Mouse (Mus musculus) left cerebral cortex, adult 11 months (tissue): ENCODE measurements around the gene Onecut1.

ENCODE experiments used
- DNase-seq: peaks from one replicate; pipeline ENCODE4 v3.0.0; 2022; ENCODE audit warnings: low spot score

Gene Onecut1

GRCm38 (mm10) chr9:74861561-74861980, at the start of gene Onecut1:
Onecut1 (plus strand) TSS chr9:74861921.
- no peak for DNase-seq

GRCm38 (mm10) chr9:74819736-74820511, 41.8 kb upstream of the Onecut1 start:
- no peak for DNase-seq

- DNase-seq: no peak
Observed at GRCm38 (mm10) chr9:74825102-74825501, 36.6 kb upstream of the Onecut1 start.

- DNase-seq: no peak
Observed at GRCm38 (mm10) chr9:74829206-74829605, 32.5 kb upstream of the Onecut1 start.

- DNase-seq: no peak
Observed at GRCm38 (mm10) chr9:74842890-74843289, 18.8 kb upstream of the Onecut1 start.

GRCm38 (mm10) chr9:74846867-74847830, 14.6 kb upstream of the Onecut1 start:
- DNase-seq: no peak

- DNase-seq: no peak
Observed at GRCm38 (mm10) chr9:74848411-74849194, 13.1 kb upstream of the Onecut1 start.

- no peak for DNase-seq
Observed at GRCm38 (mm10) chr9:74849195-74849978, 12.3 kb upstream of the Onecut1 start.

GRCm38 (mm10) chr9:74849979-74850780, 11.5 kb upstream of the Onecut1 start:
- DNase-seq: no peak

- DNase-seq: no peak
Observed at GRCm38 (mm10) chr9:74850781-74851145, 11.0 kb upstream of the Onecut1 start.

- DNase-seq: no peak
Observed at GRCm38 (mm10) chr9:74851601-74852000, 10.1 kb upstream of the Onecut1 start.

GRCm38 (mm10) chr9:74852361-74852760, 9.4 kb upstream of the Onecut1 start:
- DNase-seq: no peak

- no peak for DNase-seq
Observed at GRCm38 (mm10) chr9:74853191-74854072, 8.3 kb upstream of the Onecut1 start.

GRCm38 (mm10) chr9:74854073-74854591, 7.6 kb upstream of the Onecut1 start:
- no peak for DNase-seq

GRCm38 (mm10) chr9:74855446-74855845, 6.3 kb upstream of the Onecut1 start:
- no peak for DNase-seq

GRCm38 (mm10) chr9:74856578-74857507, 4.9 kb upstream of the Onecut1 start:
- no peak for DNase-seq

GRCm38 (mm10) chr9:74857508-74857840, 4.2 kb upstream of the Onecut1 start:
- DNase-seq: no peak

- DNase-seq: no peak
Observed at GRCm38 (mm10) chr9:74858111-74858510, 3.6 kb upstream of the Onecut1 start.
